Mouse (Mus musculus): ENCODE results near the gene Stk24. TPM values are rescaled to one million over a fixed set of nuclear protein-coding genes. Genes with fewer than 3 reads are reported as not detected.

Gene Stk24
- polyA plus RNA-seq, 1 experiment from 2014 or later = 49.3 TPM

DNA sequence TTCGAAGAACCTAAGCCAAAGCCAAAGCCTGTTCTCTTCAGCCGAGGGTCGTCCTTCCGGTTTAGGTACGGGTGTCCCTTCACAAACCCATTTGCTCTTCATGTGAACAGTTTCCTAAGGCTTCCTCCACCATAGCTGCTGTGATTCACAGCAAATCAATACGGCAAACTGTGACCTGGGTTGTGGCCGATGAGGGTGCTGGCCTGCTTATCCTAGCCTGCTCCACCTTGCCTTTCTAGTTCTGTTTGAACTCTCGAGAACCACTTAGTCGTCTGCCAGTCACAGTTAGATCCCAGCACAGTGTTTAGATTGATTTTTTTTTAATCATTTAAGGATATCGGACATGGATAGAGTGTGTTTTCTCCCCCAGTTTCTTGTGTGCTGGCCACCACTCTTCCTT is 141.1 kb downstream of the Stk24 start:
- Histone ChIP-seq H3K27me3 (replicated peaks; ENCODE audit: control insufficient read depth, insufficient read depth, low read length) (no peaks in the 10 kb centered on the region), H3K36me3 (ENCODE audit: control insufficient read depth, insufficient read depth, low read length) (peaks cover 65% of the 10 kb centered on the region), H3K4me3 (ENCODE audit: low read depth, low read length) (no peak overlapping the region), H3K4me2 (ENCODE audit: low read length) (no peak overlapping the region), H3K9ac (ENCODE audit: low read length) (no peak overlapping the region), H3K9me3 (ENCODE audit: control insufficient read depth, low read length) (no peaks in the 10 kb centered on the region), H3K27ac (ENCODE audit: low read depth) (no peak overlapping the region), H3K4me1 (replicated peaks; ENCODE audit: control insufficient read depth, insufficient read depth, low read length) (0 out of 2 replicates have a peak, but pooled peaks cover 5% of the 10 kb centered on the region)
- no peak for ATAC-seq (replicated peaks; ENCODE audit: low FRiP score, low TSS enrichment, low read depth)
- WGBS = 77% methylated on average over 10 of the region's 10 CpGs
- no peak for DNase-seq (ENCODE audit: low spot score)

- Histone ChIP-seq H3K9me3 (ENCODE audit: control insufficient read depth, low read length) (no peaks in the 10 kb centered on the region), H3K4me2 (ENCODE audit: low read length) (no peak overlapping the region), H3K4me1 (replicated peaks; ENCODE audit: control insufficient read depth, insufficient read depth, low read length) (0 out of 2 replicates have a peak, but pooled peaks cover 5% of the 10 kb centered on the region), H3K27me3 (replicated peaks; ENCODE audit: control insufficient read depth, insufficient read depth, low read length) (no peaks in the 10 kb centered on the region), H3K27ac (ENCODE audit: low read depth) (no peak overlapping the region), H3K36me3 (ENCODE audit: control insufficient read depth, insufficient read depth, low read length) (peaks cover 63% of the 10 kb centered on the region), H3K9ac (ENCODE audit: low read length) (no peak overlapping the region), H3K4me3 (ENCODE audit: low read depth, low read length) (no peak overlapping the region)
- ATAC-seq (replicated peaks; ENCODE audit: low FRiP score, low TSS enrichment, low read depth) (no peak), DNase-seq (ENCODE audit: low spot score) (no peak)
- WGBS = 83% methylated on average over 4 of the region's 4 CpGs
These were observed 143.1 kb downstream of the Stk24 start for GRCm38 (mm10) chr14:121236736-121237135.

Other genes with a start within 250 kb of the Stk24 start
- gene Slc15a1, start 125.2 kb upstream of the Stk24 start, polyA plus RNA-seq (2014; fragmentation: Nextera tagmentation; extraction: Ambion mirVana) = 0.39 and 0.89 TPM in 2 replicates